Mouse (Mus musculus): Measurements from ENCODE around the gene Stard7. TPM values are rescaled to one million over a fixed set of nuclear protein-coding genes. Genes with fewer than 3 reads are reported as not detected.

The Stard7 gene
- polyA plus RNA-seq, 1 experiment from 2014 or later: 77.8 TPM

DNA sequence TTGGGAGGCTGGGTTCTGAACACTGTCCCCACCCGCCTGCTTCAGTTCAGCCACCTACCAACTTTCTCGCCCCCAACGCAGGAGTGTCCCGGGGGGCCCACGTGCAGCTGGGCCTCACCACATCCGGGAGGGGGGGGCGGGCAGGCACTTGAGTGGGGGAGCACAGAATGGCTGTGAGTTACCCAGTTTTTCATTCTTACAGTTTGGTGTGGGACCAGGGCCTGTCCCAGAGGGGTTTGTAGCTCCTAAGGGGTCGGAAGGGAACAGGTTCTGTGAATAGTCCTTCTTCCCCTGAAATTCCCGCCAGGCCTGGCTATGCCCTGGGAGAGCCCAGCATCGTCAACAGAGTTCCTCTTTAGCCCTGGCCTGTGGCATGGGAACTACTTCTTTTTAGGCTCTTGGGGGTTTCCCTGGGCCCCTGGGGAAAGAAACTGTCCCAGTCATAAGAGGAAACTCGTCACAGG is 65.1 kb downstream of the Stard7 start:
- Histone ChIP-seq H3K4me3 (ENCODE audit: low read depth, low read length) (no peak overlapping the region), H3K27me3 (ENCODE audit: control insufficient read depth, insufficient read depth, low read length) (peaks cover 16% of the 10 kb centered on the region), H3K36me3 (ENCODE audit: control insufficient read depth, insufficient read depth, low read length) (no peaks in the 10 kb centered on the region), H3K9me3 (ENCODE audit: control insufficient read depth, low read length) (no peaks in the 10 kb centered on the region), H3K27ac (replicated peaks; ENCODE audit: low read depth, low read length) (no peak overlapping the region), H3K4me1 (ENCODE audit: control insufficient read depth, insufficient read depth, low read length) (peaks cover 13% of the 10 kb centered on the region), H3K4me2 (ENCODE audit: low read depth, severe bottlenecking) (no peak overlapping the region), H3K9ac (ENCODE audit: low read length) (no peak overlapping the region)
- WGBS: 41% methylated on average over 11 of the region's 11 CpGs
- no peak for DNase-seq (ENCODE audit: low spot score)
- ATAC-seq (ENCODE audit: insufficient number of reproducible peaks, low FRiP score, low TSS enrichment, low read depth): no peak

DNA sequence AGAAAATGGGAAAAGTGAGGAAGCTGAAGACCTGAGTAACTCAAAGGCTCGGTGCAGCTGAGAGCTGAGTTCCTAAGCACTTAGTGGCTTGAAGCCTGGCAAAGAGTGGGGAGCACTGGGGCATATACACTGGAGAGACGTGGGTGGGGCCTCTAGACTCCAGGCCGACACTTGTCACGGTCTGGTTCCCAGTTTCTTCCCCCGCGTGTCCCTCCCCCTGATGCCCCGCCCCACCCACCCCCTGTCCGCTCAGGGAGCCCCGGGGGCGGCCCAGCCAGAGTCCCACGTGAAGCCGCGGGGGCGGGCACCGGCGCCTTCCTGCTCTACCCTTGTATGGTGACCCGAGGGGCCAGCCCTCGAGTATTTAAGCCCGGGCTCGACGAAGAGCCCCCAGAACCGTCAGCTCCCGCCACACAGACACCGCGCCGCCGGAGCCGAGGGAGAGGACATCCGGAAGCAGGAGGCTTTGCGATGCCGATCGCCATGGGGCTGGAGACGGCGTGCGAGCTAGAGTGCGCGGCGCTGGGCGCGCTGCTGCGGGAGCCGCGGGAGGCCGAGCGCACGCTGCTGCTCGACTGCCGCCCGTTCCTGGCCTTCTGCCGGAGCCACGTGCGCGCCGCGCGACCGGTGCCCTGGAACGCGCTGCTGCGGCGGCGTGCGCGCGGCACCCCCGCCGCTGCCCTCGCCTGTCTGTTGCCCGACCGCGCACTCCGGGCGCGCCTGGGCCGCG is 65.9 kb downstream of the Stard7 start, which contains the start of gene Dusp2:
Gene Dusp2 (plus strand): TSS at position 393 of the 730 bp plus-strand sequence.
- peak; percentile 70 for DNase-seq (ENCODE audit: low spot score)
- WGBS: under 1% methylated on average over 71 of the region's 76 CpGs
- Histone ChIP-seq H3K36me3 (ENCODE audit: control insufficient read depth, insufficient read depth, low read length) (no peaks in the 10 kb centered on the region), H3K27ac (replicated peaks; ENCODE audit: low read depth, low read length) (no peak within 1 kb of the TSS), H3K4me2 (ENCODE audit: low read depth, severe bottlenecking) (peak within 1 kb of the TSS; percentile 97), H3K4me3 (ENCODE audit: low read depth, low read length) (peak within 1 kb of the TSS; percentile 47), H3K27me3 (ENCODE audit: control insufficient read depth, insufficient read depth, low read length) (peaks cover 16% of the 10 kb centered on the region), H3K4me1 (ENCODE audit: control insufficient read depth, insufficient read depth, low read length) (peaks cover 13% of the 10 kb centered on the region), H3K9me3 (ENCODE audit: control insufficient read depth, low read length) (no peaks in the 10 kb centered on the region), H3K9ac (ENCODE audit: low read length) (peak within 1 kb of the TSS; percentile 49)
- ATAC-seq (ENCODE audit: insufficient number of reproducible peaks, low FRiP score, low TSS enrichment, low read depth): peak; percentile 45; the same call in 1 of the 2 replicates

DNA sequence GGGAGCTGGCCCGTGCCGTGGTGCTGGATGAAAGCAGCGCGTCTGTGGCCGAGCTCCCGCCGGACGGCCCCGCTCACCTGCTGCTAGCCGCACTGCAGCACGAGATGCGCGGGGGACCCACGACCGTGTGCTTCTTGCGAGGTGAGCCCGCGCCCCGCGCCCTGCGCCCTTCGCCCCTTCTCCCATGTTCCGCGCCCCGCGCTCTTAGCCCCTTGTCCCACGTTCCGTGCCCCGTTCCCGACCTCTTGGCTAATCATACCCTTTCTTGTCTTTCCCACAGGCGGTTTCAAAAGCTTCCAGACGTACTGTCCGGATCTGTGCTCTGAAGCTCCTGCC is 66.4 kb downstream of the Stard7 start:
- 4% methylated on average over 33 of the region's 33 CpGs for WGBS
- no peak for DNase-seq (ENCODE audit: low spot score)
- Histone ChIP-seq H3K9ac (ENCODE audit: low read length) (peak overlapping the region; percentile 49), H3K27ac (replicated peaks; ENCODE audit: low read depth, low read length) (no peak overlapping the region), H3K4me2 (ENCODE audit: low read depth, severe bottlenecking) (peak overlapping the region; percentile 97), H3K27me3 (ENCODE audit: control insufficient read depth, insufficient read depth, low read length) (peaks cover 16% of the 10 kb centered on the region), H3K9me3 (ENCODE audit: control insufficient read depth, low read length) (no peaks in the 10 kb centered on the region), H3K4me1 (ENCODE audit: control insufficient read depth, insufficient read depth, low read length) (peaks cover 13% of the 10 kb centered on the region), H3K4me3 (ENCODE audit: low read depth, low read length) (peak overlapping the region; percentile 47), H3K36me3 (ENCODE audit: control insufficient read depth, insufficient read depth, low read length) (no peaks in the 10 kb centered on the region)
- no peak; the same call in 1 of the 2 replicates for ATAC-seq (ENCODE audit: insufficient number of reproducible peaks, low FRiP score, low TSS enrichment, low read depth)

DNA sequence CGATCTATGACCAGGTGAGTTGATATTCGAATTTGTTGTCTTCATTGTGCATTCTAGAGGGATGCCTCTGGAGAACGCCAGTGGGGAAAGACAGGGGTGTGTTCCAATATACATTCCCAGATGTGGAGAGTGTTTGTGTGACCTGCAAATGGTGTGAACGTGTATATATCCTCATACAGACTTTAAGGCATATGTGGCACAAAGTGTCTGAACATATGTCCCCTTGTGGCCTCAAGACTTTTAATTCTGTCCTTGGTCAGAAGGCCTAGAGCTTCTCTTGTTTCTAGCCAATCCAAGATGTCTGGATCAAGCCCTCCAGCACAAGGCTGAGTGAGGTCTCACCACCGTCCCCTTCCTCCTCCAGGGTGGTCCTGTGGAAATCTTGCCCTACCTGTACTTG is 66.9 kb downstream of the Stard7 start:
- DNase-seq (ENCODE audit: low spot score): no peak

DNA sequence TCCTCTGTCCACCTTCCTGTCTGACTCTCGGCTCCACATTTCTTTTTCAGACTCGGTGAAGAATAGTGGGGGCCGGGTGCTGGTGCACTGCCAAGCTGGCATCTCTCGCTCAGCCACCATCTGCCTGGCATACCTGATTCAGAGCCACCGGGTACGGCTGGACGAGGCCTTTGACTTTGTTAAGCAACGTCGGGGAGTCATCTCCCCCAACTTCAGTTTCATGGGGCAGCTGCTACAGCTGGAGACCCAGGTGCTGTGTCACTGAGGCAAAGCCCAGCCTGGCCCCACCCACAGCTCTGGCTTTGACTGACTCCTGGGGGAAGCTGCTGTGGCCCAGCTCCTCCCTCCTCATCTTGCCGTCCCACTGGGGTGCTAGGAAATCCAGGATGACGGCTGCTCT is 67.5 kb downstream of the Stard7 start:
- Histone ChIP-seq H3K9me3 (ENCODE audit: control insufficient read depth, low read length) (no peaks in the 10 kb centered on the region), H3K4me1 (ENCODE audit: control insufficient read depth, insufficient read depth, low read length) (peaks cover 13% of the 10 kb centered on the region), H3K9ac (ENCODE audit: low read length) (no peak overlapping the region), H3K4me3 (ENCODE audit: low read depth, low read length) (no peak overlapping the region), H3K27ac (replicated peaks; ENCODE audit: low read depth, low read length) (no peak overlapping the region), H3K36me3 (ENCODE audit: control insufficient read depth, insufficient read depth, low read length) (no peaks in the 10 kb centered on the region), H3K4me2 (ENCODE audit: low read depth, severe bottlenecking) (no peak overlapping the region), H3K27me3 (ENCODE audit: control insufficient read depth, insufficient read depth, low read length) (peaks cover 16% of the 10 kb centered on the region)
- ATAC-seq (ENCODE audit: insufficient number of reproducible peaks, low FRiP score, low TSS enrichment, low read depth) (no peak), DNase-seq (ENCODE audit: low spot score) (no peak)
- WGBS: 63% methylated on average over 11 of the region's 11 CpGs

More for the DNA sequence above, 66.9 kb downstream of the Stard7 start:
- Histone ChIP-seq H3K4me1 (ENCODE audit: control insufficient read depth, insufficient read depth, low read length) (peaks cover 13% of the 10 kb centered on the region), H3K9ac (ENCODE audit: low read length) (peak overlapping the region; percentile 49; the same call in 1 of the 2 replicates), H3K27ac (replicated peaks; ENCODE audit: low read depth, low read length) (no peak overlapping the region), H3K4me3 (ENCODE audit: low read depth, low read length) (peak overlapping the region; percentile 47), H3K4me2 (ENCODE audit: low read depth, severe bottlenecking) (peak overlapping the region; percentile 97), H3K27me3 (ENCODE audit: control insufficient read depth, insufficient read depth, low read length) (peaks cover 16% of the 10 kb centered on the region), H3K9me3 (ENCODE audit: control insufficient read depth, low read length) (no peaks in the 10 kb centered on the region), H3K36me3 (ENCODE audit: control insufficient read depth, insufficient read depth, low read length) (no peaks in the 10 kb centered on the region)
- ATAC-seq (ENCODE audit: insufficient number of reproducible peaks, low FRiP score, low TSS enrichment, low read depth): no peak
- WGBS: 44% methylated on average over 5 of the region's 5 CpGs

DNA sequence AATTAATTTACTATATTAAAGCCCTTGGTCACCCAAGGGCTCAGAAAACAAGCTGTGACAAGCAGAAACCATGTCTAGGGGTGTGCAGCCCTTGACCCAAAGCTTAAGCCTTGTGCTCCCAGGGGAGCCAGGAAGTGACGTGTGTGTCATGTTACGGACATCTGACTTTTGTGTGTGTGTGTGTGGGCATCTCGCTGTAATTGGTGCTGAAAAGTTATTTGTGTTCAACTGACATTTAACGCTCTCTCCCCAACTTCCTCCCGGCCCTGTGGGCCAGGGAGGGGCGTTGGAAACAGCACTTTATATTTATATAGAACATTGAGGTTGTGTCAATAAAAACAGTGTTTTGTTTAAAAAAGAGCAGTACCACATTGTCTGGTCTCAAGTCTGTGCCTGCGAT is 68.0 kb downstream of the Stard7 start:
- no peak overlapping the region for H3K27ac ChIP-seq (replicated peaks; ENCODE audit: low read depth, low read length)
- peaks cover 13% of the 10 kb centered on the region for H3K4me1 ChIP-seq (ENCODE audit: control insufficient read depth, insufficient read depth, low read length)
- no peak overlapping the region for H3K4me3 ChIP-seq (ENCODE audit: low read depth, low read length)
- H3K9ac ChIP-seq (ENCODE audit: low read length): no peak overlapping the region
- no peaks in the 10 kb centered on the region for H3K9me3 ChIP-seq (ENCODE audit: control insufficient read depth, low read length)
- H3K27me3 ChIP-seq (ENCODE audit: control insufficient read depth, insufficient read depth, low read length): peaks cover 16% of the 10 kb centered on the region
- DNase-seq (ENCODE audit: low spot score) (no peak), ATAC-seq (ENCODE audit: insufficient number of reproducible peaks, low FRiP score, low TSS enrichment, low read depth) (no peak)
- 65% methylated on average over 7 of the region's 7 CpGs for WGBS
- no peak overlapping the region for H3K4me2 ChIP-seq (ENCODE audit: low read depth, severe bottlenecking)
- no peaks in the 10 kb centered on the region for H3K36me3 ChIP-seq (ENCODE audit: control insufficient read depth, insufficient read depth, low read length)

DNA sequence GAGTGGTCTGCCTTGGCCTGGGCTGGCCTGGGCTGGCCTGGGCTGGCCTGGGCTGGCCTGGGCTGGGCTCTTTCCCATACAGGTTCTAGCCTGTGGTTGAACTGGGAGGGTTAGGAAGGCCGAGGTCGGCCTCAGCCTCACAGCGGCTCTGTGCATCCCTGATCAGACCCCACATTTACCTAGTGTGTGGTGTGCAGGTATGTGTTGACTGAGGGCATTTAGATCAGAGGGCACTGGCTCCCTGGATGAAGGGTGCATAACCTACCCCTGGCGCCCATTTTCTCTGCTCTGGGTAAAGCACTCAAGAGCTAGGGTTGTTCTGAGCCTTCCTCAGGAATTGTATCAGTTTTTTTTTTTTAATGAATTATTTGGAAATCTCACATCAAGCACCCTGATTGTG is 68.4 kb downstream of the Stard7 start, which contains the start of gene Astl:
Gene Astl (plus strand): TSS at position 224 of the 400 bp plus-strand sequence.
- Histone ChIP-seq H3K4me3 (ENCODE audit: low read depth, low read length) (no peak within 1 kb of the TSS), H3K9ac (ENCODE audit: low read length) (no peak within 1 kb of the TSS), H3K27ac (replicated peaks; ENCODE audit: low read depth, low read length) (no peak within 1 kb of the TSS), H3K27me3 (ENCODE audit: control insufficient read depth, insufficient read depth, low read length) (peaks cover 16% of the 10 kb centered on the region), H3K4me2 (ENCODE audit: low read depth, severe bottlenecking) (no peak within 1 kb of the TSS), H3K9me3 (ENCODE audit: control insufficient read depth, low read length) (no peaks in the 10 kb centered on the region), H3K36me3 (ENCODE audit: control insufficient read depth, insufficient read depth, low read length) (no peaks in the 10 kb centered on the region), H3K4me1 (ENCODE audit: control insufficient read depth, insufficient read depth, low read length) (peaks cover 13% of the 10 kb centered on the region)
- ATAC-seq (ENCODE audit: insufficient number of reproducible peaks, low FRiP score, low TSS enrichment, low read depth): no peak
- no peak for DNase-seq (ENCODE audit: low spot score)
- WGBS: 86% methylated on average over 4 of the region's 4 CpGs

DNA sequence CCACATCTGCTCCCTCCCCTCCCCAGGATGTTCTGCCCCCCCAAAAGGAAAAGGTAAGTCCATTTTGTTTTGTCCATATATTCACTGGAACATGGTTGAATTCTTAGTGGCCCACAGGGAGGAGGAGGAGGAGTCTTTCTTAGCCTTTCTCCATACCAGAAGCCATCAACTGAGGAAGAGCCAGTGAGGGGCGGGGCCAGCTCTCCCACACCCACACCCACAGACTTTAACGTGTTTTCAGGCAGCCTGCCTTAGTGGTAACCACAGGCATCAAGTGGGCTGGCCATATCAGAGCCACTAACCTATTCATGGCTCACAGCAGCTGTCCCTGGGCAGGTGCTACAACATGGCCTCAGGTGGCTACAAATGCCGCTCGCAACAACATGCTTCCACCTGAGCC is 68.8 kb downstream of the Stard7 start:
- Histone ChIP-seq H3K4me2 (ENCODE audit: low read depth, severe bottlenecking) (no peak overlapping the region), H3K36me3 (ENCODE audit: control insufficient read depth, insufficient read depth, low read length) (no peaks in the 10 kb centered on the region), H3K9ac (ENCODE audit: low read length) (no peak overlapping the region), H3K4me1 (ENCODE audit: control insufficient read depth, insufficient read depth, low read length) (peaks cover 13% of the 10 kb centered on the region), H3K4me3 (ENCODE audit: low read depth, low read length) (no peak overlapping the region), H3K27ac (replicated peaks; ENCODE audit: low read depth, low read length) (no peak overlapping the region), H3K27me3 (ENCODE audit: control insufficient read depth, insufficient read depth, low read length) (peaks cover 16% of the 10 kb centered on the region), H3K9me3 (ENCODE audit: control insufficient read depth, low read length) (no peaks in the 10 kb centered on the region)
- ATAC-seq (ENCODE audit: insufficient number of reproducible peaks, low FRiP score, low TSS enrichment, low read depth) (no peak), DNase-seq (ENCODE audit: low spot score) (no peak)
- WGBS: 76% methylated on average over 4 of the region's 4 CpGs
